Mouse (Mus musculus) kidney, adult 2 months (tissue): ENCODE data around the gene 1700025F22Rik.
"Not testable (repeated sequence)": the region's sequence is repeated elsewhere in the genome, so short reads cannot be mapped to it uniquely, and the experiment has no call there.

ENCODE experiments used
- CTCF ChIP-seq: fragments of 200-500 bp; conservative IDR thresholded peaks from 2 replicates; pipeline ENCODE4 v1.5.1; 2011; ENCODE audit warnings: low read depth, mild to moderate bottlenecking, control low read depth, low read length, moderate library complexity, mixed read lengths; ENCODE audit not compliant: insufficient read depth, insufficient read length
- POLR2A ChIP-seq: fragments of 200-500 bp; IDR thresholded peaks from one replicate; pipeline ENCODE4 v1.6.1; 2011; ENCODE audit warnings: low read depth, low read length, control low read depth

- TF ChIP-seq CTCF, POLR2A: not testable (repeated sequence)
Observed at GRCm38 (mm10) chr19:11092131-11092530, 73.0 kb downstream of the 1700025F22Rik start.
